2 mouse cellular contexts compared by ENCODE assay signal in genomic region chr4:47391926-47392325, GRCm38 (mm10). TPM values are rescaled to one million over a fixed set of nuclear protein-coding genes. Genes with fewer than 3 reads are reported as not detected.
DNase-seq lines count a peak whose midpoint lies in the region; ATAC-seq lines count a peak whose summit lies in the region.
"Not testable (repeated sequence)": the region's sequence is repeated elsewhere in the genome, so short reads cannot be mapped to it uniquely, and the experiment has no call there.

No protein-coding gene starts in this region.

- DNase-seq in heart, adult 11 months = peak; percentile 55
- DNase-seq in midbrain, embryonic 11.5 days (ENCODE audit: low spot score, missing footprints) = peak; percentile 53

- not testable (repeated sequence) for H3K4me3 ChIP-seq in midbrain, embryonic 11.5 days (ENCODE audit: low read depth, low read length)

- H3K4me2 ChIP-seq in midbrain, embryonic 11.5 days = not testable (repeated sequence)

- 91% methylated on average over 2 of the region's 2 CpGs for WGBS in midbrain, embryonic 11.5 days

- not testable (repeated sequence) for H3K4me1 ChIP-seq in midbrain, embryonic 11.5 days (ENCODE audit: control insufficient read depth, insufficient read depth, low read length)

- H3K27ac ChIP-seq in midbrain, embryonic 11.5 days (ENCODE audit: low read depth, low read length) = not testable (repeated sequence)

- not testable (repeated sequence) for H3K27me3 ChIP-seq in midbrain, embryonic 11.5 days (ENCODE audit: control insufficient read depth, insufficient read depth, low read length)

- not testable (repeated sequence) for H3K9ac ChIP-seq in midbrain, embryonic 11.5 days (ENCODE audit: low read length)

- not testable (repeated sequence) for H3K36me3 ChIP-seq in midbrain, embryonic 11.5 days (ENCODE audit: control insufficient read depth, insufficient read depth, low read length)

- H3K9me3 ChIP-seq in midbrain, embryonic 11.5 days (ENCODE audit: control insufficient read depth, low read length) = not testable (repeated sequence)

- not testable (repeated sequence) for ATAC-seq in midbrain, embryonic 11.5 days (ENCODE audit: low FRiP score)

RNA-seq across cellular contexts. Expression of gene Tgfbr1, which starts 38.9 kb away (rescaled TPM):
- polyA plus RNA-seq in midbrain, embryonic 11.5 days (2014; fragmentation: Nextera tagmentation; extraction: Ambion mirVana) = 121 and 133 TPM in 2 replicates
